Mouse (Mus musculus): ENCODE data around the gene Hal. TPM values are rescaled to one million over a fixed set of nuclear protein-coding genes. Genes with fewer than 3 reads are reported as not detected.

The Hal gene
- polyA plus RNA-seq, 1 experiment from 2014 or later: 0.10 TPM

Other genes with a start within 250 kb of the Hal start
- gene Elk3, start 177.6 kb upstream of the Hal start, polyA plus RNA-seq (2016; fragmentation: Nextera tagmentation; extraction: Ambion mirVana): 20.9 and 23.6 TPM in 2 replicates
- gene Lta4h, start 35.4 kb upstream of the Hal start, polyA plus RNA-seq (2016; fragmentation: Nextera tagmentation; extraction: Ambion mirVana): 144 and 147 TPM in 2 replicates
- gene Amdhd1, start 51.3 kb downstream of the Hal start, polyA plus RNA-seq (2016; fragmentation: Nextera tagmentation; extraction: Ambion mirVana): 0.21 and 0.44 TPM in 2 replicates
- 0.30 and 0.47 TPM in 2 replicates for gene Ccdc38, start 51.9 kb downstream of the Hal start, polyA plus RNA-seq (2016; fragmentation: Nextera tagmentation; extraction: Ambion mirVana)
- 108 and 119 TPM in 2 replicates for gene Snrpf, start 100.9 kb downstream of the Hal start, polyA plus RNA-seq (2016; fragmentation: Nextera tagmentation; extraction: Ambion mirVana)
- 3.2 and 3.4 TPM in 2 replicates for gene Ntn4, start 151.9 kb downstream of the Hal start, polyA plus RNA-seq (2016; fragmentation: Nextera tagmentation; extraction: Ambion mirVana)